Mouse (Mus musculus) liver, postnatal 0 days (tissue): ENCODE measurements around the gene Vav2. TPM values are rescaled to one million over a fixed set of nuclear protein-coding genes. Genes with fewer than 3 reads are reported as not detected.
A peak's percentile ranks its signal among the peaks of the same experiment; 100 is the strongest.

Experiments
- ATAC-seq: fragments of 200-750 bp; cut with Nextera tagmentation; 2 replicates; pipeline ENCODE4 v1.8.0; 2017; ENCODE audit warnings: mild to moderate bottlenecking, moderate library complexity
- DNase-seq: peaks from one replicate; pipeline ENCODE4 v3.0.0-alpha.2; 2016
- H3K27ac ChIP-seq: fragments of 300-500 bp; sonication (generic); 2 replicates; pipeline ENCODE4 v1.5.1; 2014; ENCODE audit warnings: antibody characterized with exemption, moderate library complexity, mild to moderate bottlenecking, low read depth
- H3K27me3 ChIP-seq: fragments of 300-500 bp; sonication (generic); 2 replicates; pipeline ENCODE4 v1.6.1; 2014; ENCODE audit warnings: low read length, control low read depth, mixed read lengths; ENCODE audit not compliant: insufficient read depth
- H3K36me3 ChIP-seq: fragments of 300-500 bp; sonication (generic); replicated peaks from 2 replicates; pipeline ENCODE4 v1.6.1; 2014; ENCODE audit warnings: mild to moderate bottlenecking, control low read depth, low read length, moderate library complexity, mixed read lengths; ENCODE audit not compliant: insufficient read depth
- H3K4me1 ChIP-seq: fragments of 300-500 bp; sonication (generic); 2 replicates; pipeline ENCODE4 v1.6.1; 2014; ENCODE audit warnings: antibody characterized with exemption, mild to moderate bottlenecking, control low read depth; ENCODE audit not compliant: insufficient read depth
- H3K4me2 ChIP-seq: fragments of 300-500 bp; sonication (generic); 2 replicates; pipeline ENCODE4 v1.6.1; 2014; ENCODE audit warnings: low read depth, mild to moderate bottlenecking, low read length, moderate library complexity, mixed read lengths
- H3K4me3 ChIP-seq: fragments of 300-500 bp; sonication (generic); 2 replicates; pipeline ENCODE4 v1.5.1; 2014; ENCODE audit warnings: low read depth, low read length
- H3K9ac ChIP-seq: fragments of 300-500 bp; sonication (generic); replicated peaks from 2 replicates; pipeline ENCODE4 v1.6.1; 2014; ENCODE audit warnings: mild to moderate bottlenecking, moderate library complexity
- H3K9me3 ChIP-seq: fragments of 300-500 bp; sonication (generic); 2 replicates; pipeline ENCODE4 v1.6.1; 2016; ENCODE audit warnings: mild to moderate bottlenecking, control low read depth, low read length, mixed read lengths
- CTCF ChIP-seq: sonication (generic); IDR thresholded peaks from 2 replicates; pipeline ENCODE4 v1.5.1; 2016; ENCODE audit warnings: antibody characterized with exemption, low read depth
- EP300 ChIP-seq: IDR thresholded peaks from 2 replicates; pipeline ENCODE4 v1.6.1; 2016; ENCODE audit warnings: antibody characterized with exemption, low read depth, mild to moderate bottlenecking
- WGBS: fragments of 180-500 bp; shearing (Covaris S2); extraction: QIAGEN DNeasy Blood & Tissue Kit; methylation state at CpG from one replicate; pipeline ENCODE4 v1.1.7; 2014; ENCODE audit not compliant: insufficient replicate concordance; 5-methylcytosine and 5-hydroxymethylcytosine counted together
- polyA plus RNA-seq: library from polyadenylated mRNA; unstranded; fragments of >200 nt; fragmentation: Nextera tagmentation; extraction: Ambion mirVana; gene quantifications from 2 replicates; pipeline ENCODE4 v1.2.1, GENCODE M21; 2015

The Vav2 gene
- polyA plus RNA-seq, 1 experiment from 2014 or later, result 6.3 TPM

DNA sequence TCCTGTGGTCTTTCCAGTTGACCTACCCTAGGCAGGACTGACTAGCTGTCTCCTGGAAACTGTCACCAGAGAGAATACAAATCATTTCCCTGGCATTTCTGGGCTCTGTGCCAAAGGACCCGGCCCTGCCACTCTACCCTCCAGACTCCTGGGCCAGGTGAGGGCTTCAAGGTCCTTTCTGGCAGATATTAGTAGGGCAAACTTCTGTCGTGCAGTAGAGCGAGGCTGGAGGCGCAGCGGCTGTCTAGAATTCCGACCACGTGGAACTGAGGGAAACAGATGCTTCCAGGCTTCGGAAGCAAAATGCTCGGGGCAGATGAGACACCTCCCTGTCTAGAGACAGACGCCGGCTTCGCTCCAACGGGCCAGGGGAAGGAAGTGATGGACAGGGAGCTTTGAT is 122.1 kb downstream of the Vav2 start:
- ATAC-seq, result no peak
- H3K4me1 ChIP-seq, result 0 out of 2 replicates have a peak, but pooled peaks cover 4% of the 10 kb centered on the region
- no peaks in the 10 kb centered on the region for H3K36me3 ChIP-seq
- no peak for DNase-seq
- no peaks in the 10 kb centered on the region for H3K27me3 ChIP-seq
- H3K9ac ChIP-seq, result no peak overlapping the region
- H3K4me3 ChIP-seq, result no peak overlapping the region
- WGBS, result 65% methylated on average over 13 of the region's 13 CpGs
- H3K27ac ChIP-seq, result no peak overlapping the region
- TF ChIP-seq CTCF (no peak), EP300 (no peak)
- H3K9me3 ChIP-seq, result no peaks in the 10 kb centered on the region
- no peak overlapping the region for H3K4me2 ChIP-seq

DNA sequence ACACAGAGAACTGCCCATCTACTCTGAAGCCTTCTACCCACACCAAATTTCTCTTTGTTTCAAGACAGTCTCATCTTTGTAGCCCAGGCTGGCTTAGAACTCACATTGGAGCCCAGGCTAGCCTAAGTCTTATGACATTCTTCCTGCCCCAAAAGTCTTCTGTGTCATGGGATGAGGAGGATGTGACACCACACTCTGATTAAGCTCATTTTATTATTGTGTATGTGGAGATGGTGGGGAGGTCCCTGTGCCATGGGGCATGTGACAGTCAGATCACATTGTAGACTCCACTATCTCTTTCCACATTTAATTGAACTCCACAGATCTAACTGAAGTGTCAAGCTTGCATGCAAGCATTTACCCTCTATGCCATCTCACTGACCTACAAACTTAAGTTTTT is 122.8 kb downstream of the Vav2 start:
- DNase-seq (no peak), ATAC-seq (no peak)
- Histone ChIP-seq H3K9me3 (no peaks in the 10 kb centered on the region), H3K27ac (no peak overlapping the region), H3K36me3 (no peaks in the 10 kb centered on the region), H3K4me1 (0 out of 2 replicates have a peak, but pooled peaks cover 4% of the 10 kb centered on the region), H3K4me2 (no peak overlapping the region), H3K9ac (no peak overlapping the region), H3K27me3 (no peaks in the 10 kb centered on the region), H3K4me3 (no peak overlapping the region)
- TF ChIP-seq CTCF (no peak), EP300 (no peak)

DNA sequence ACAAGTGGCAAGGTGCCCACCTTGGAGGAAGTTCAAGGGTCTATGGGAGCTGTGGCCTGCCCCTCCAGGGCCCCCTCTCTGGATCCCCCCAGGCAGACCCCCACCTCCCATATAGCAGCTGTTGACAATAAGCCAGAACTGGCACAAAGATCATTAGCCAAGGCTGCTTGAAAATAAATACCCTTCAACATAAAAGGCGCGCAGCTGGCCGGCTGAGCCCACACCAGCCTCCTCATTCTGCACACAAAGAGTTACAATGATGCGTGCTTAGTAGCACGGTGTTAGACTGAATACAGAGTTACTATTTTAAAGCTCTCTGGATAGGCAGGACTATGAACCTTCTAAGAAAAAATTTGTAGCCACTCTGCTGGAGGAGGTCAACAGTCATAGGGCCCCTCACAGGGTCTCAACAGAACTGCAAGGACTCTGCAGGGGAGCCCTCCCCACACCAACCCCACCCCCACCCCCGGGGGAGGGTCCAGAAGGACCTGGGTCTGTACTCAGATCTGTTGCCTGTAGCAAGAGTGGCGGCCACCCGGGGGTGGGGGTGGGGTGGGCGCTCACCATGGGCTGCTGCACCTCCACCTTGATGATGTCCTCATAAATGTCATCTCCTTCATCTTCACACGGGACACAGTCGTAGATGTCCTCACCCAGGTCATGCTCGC is 125.3 kb downstream of the Vav2 start:
- Histone ChIP-seq H3K9me3 (no peaks in the 10 kb centered on the region), H3K4me3 (no peak overlapping the region), H3K36me3 (no peaks in the 10 kb centered on the region; the same call in 1 of the 2 replicates), H3K4me2 (no peak overlapping the region), H3K27ac (no peak overlapping the region), H3K4me1 (0 out of 2 replicates have a peak, but pooled peaks cover 4% of the 10 kb centered on the region), H3K9ac (no peak overlapping the region), H3K27me3 (no peaks in the 10 kb centered on the region)
- ATAC-seq (no peak), DNase-seq (no peak)
- no peak for TF ChIP-seq EP300
- TF ChIP-seq CTCF, result no peak
- WGBS, result 87% methylated on average over 12 of the region's 12 CpGs

DNA sequence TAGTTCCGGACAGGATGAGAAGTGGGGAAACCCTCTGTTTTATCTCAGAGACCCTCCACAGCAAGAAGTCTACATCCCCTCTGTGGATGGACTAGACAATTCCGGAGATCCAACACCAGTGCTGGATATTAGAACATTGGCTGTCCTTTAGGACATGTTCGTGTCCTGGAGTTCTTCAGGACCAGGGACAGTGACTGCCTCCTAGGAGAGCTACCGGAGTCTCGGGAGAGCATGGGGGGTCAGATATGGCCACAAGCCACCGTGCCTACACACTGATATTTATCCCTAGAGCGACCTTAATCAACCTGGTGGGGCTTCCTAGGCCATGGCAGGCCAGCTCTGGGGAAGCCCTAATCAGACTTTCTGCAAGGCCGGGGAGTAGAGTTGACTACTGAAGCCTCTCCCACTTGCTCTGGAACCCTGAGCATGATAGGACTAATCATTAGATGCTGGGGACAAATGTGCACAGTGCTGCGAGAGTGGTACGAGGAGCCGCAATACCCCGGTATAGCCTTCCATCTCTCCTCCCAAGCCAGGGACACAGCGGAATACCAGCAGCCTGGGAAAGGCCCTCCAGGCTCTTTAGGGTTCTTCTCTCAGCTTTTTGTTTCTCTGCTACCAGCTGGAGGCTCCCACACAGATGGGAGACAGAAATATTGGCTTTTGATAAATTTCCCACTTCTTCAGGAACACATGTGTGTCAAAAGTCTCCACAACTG is 125.9 kb downstream of the Vav2 start:
- WGBS, result 81% methylated on average over 13 of the region's 13 CpGs
- H3K4me3 ChIP-seq, result no peak overlapping the region
- no peak overlapping the region for H3K27ac ChIP-seq
- no peak overlapping the region for H3K9ac ChIP-seq
- 0 out of 2 replicates have a peak, but pooled peaks cover 4% of the 10 kb centered on the region for H3K4me1 ChIP-seq
- no peaks in the 10 kb centered on the region for H3K27me3 ChIP-seq
- no peak for ATAC-seq
- H3K9me3 ChIP-seq, result no peaks in the 10 kb centered on the region
- DNase-seq, result no peak
- H3K4me2 ChIP-seq, result no peak overlapping the region
- peaks cover 4% of the 10 kb centered on the region; the same call in 1 of the 2 replicates for H3K36me3 ChIP-seq
- TF ChIP-seq EP300, result no peak
- TF ChIP-seq CTCF, result no peak

DNA sequence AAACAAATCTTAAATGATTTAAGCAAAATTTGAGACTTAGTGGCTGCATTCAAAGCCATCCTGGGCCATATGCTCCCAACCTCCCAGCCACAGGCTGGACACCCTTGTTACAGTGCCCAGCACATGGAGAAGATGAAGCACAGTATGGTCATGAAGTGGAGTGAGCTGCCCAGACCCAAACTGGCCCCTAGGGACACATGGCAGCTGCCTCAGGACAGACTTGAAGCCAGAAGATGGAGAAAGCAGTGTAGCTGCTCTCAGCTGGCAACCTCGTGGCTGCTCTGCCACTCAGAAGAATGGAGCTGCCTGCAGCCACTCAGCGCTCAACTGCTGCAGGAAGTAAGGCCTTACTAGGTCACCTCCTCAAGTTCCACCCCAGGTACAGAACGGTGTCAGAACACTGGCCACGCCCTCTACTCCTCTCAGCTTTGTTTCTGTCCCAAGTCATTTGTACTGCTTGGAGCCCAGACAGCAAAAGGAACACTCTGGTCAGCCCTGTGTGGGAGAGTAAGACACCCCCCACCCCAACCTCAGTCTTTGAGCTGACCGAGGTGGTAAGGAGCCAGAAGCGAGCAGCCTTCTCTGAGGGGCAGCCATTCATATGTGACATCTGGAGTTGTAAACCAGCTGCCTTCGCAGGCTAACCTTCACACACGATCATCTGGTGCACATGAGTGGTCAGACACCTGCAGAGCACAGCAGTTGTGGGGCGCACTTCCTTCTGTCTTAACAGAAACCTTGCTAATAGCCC is 130.0 kb downstream of the Vav2 start:
- ATAC-seq, result peak; percentile 43
- no peak overlapping the region for H3K4me3 ChIP-seq
- TF ChIP-seq CTCF (0 out of 2 replicates have a peak, but pooled peaks have one; percentile 7), EP300 (no peak)
- no peaks in the 10 kb centered on the region for H3K27me3 ChIP-seq
- peaks cover 7% of the 10 kb centered on the region for H3K36me3 ChIP-seq
- H3K9ac ChIP-seq, result no peak overlapping the region
- peak; percentile 28 for DNase-seq
- no peak overlapping the region for H3K4me2 ChIP-seq
- 60% methylated on average over 9 of the region's 9 CpGs for WGBS
- H3K9me3 ChIP-seq, result no peaks in the 10 kb centered on the region
- peak overlapping the region; percentile 39 for H3K27ac ChIP-seq
- no peaks in the 10 kb centered on the region for H3K4me1 ChIP-seq

DNA sequence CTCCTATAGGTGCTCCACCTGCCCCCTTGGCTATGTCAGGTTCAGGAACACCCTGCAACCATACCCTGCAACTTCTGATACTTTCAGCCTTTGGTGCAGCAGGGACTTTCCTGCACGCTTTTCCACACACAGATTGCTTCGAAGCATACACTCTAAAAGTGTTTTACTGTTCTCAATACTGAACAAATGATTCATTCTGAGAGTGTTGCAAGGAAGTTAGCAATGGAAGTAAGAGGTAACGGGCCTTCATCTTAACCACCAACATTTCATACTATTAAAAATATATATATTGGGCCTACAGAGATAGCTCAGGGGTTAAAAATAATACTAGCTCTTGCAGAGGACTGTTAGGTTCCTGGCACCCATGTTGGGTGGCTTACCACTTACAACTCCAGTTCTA is 132.1 kb downstream of the Vav2 start:
- no peak overlapping the region for H3K4me2 ChIP-seq
- no peak overlapping the region for H3K9ac ChIP-seq
- ATAC-seq, result no peak
- WGBS, result 79% methylated on average over 3 of the region's 3 CpGs
- H3K4me3 ChIP-seq, result no peak overlapping the region
- H3K36me3 ChIP-seq, result peaks cover 13% of the 10 kb centered on the region
- no peaks in the 10 kb centered on the region for H3K4me1 ChIP-seq
- TF ChIP-seq EP300, result no peak
- TF ChIP-seq CTCF, result no peak
- no peaks in the 10 kb centered on the region for H3K9me3 ChIP-seq
- no peak for DNase-seq
- no peaks in the 10 kb centered on the region for H3K27me3 ChIP-seq
- H3K27ac ChIP-seq, result no peak overlapping the region
